Mouse (Mus musculus) heart, adult 2 months (tissue): ENCODE data around the gene Fndc4.

Experiments
- CTCF ChIP-seq: fragments of 200-600 bp; IDR thresholded peaks from 2 replicates; pipeline ENCODE4 v1.8.1; 2022; ENCODE audit warnings: antibody characterized with exemption, mild to moderate bottlenecking, moderate library complexity
- POLR2A ChIP-seq: fragments of 200-500 bp; IDR thresholded peaks from 2 replicates; pipeline ENCODE4 v1.6.1; 2011; ENCODE audit warnings: mild to moderate bottlenecking, low read depth, low read length, control low read depth; ENCODE audit not compliant: insufficient read depth

DNA sequence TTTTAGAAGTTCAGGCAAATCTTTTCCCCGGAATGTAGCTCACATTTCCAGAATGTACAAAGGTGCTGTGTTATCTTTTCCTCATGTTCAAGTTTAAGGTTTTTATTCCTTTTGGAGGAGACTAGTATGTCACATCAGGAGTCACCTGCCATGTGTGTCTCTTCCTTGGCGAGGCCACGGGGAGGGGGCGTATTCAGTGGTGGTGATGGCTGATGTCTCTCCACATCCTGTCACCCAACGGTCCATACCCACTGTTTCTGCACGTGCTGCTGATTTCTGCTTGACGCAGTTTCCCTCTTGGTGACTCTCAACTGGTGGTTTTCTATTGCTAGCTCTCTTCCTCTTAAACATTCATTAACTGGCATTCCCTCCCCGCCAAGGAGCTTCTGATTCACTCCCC, 16.9 kb upstream of the Fndc4 start:
- no peak for TF ChIP-seq CTCF
- TF ChIP-seq POLR2A, result no peak
